Mouse (Mus musculus): Measurements from ENCODE around the gene Tmem253. TPM values are rescaled to one million over a fixed set of nuclear protein-coding genes. Genes with fewer than 3 reads are reported as not detected.
"Not testable (repeated sequence)": the region's sequence is repeated elsewhere in the genome, so short reads cannot be mapped to it uniquely, and the experiment has no call there.

The Tmem253 gene
- polyA plus RNA-seq, 1 experiment = 7.6 TPM

- Histone ChIP-seq H3K4me3 (ENCODE audit: insufficient read depth, low read depth, low read length) (peak overlapping the region; percentile 52; the same call in 1 of the 2 replicates), H3K27ac (replicated peaks; ENCODE audit: low read depth, low read length) (peak overlapping the region; percentile 80), H3K4me1 (ENCODE audit: control insufficient read depth, insufficient read depth, insufficient read length, low read length) (peaks cover 6% of the 10 kb centered on the region; the same call in 1 of the 2 replicates)
Measured at GRCm38 (mm10) chr14:52022244-52022708, 6.8 kb downstream of the Tmem253 start.

GRCm38 (mm10) chr14:52022709-52023459 lies 7.4 kb downstream of the Tmem253 start:
- Histone ChIP-seq H3K4me1 (ENCODE audit: control insufficient read depth, insufficient read depth, insufficient read length, low read length) (peaks cover 6% of the 10 kb centered on the region; the same call in 1 of the 2 replicates), H3K27ac (replicated peaks; ENCODE audit: low read depth, low read length) (peak overlapping the region; percentile 80), H3K4me3 (ENCODE audit: insufficient read depth, low read depth, low read length) (peak overlapping the region; percentile 52)

GRCm38 (mm10) chr14:52024133-52024532 lies 8.7 kb downstream of the Tmem253 start:
- Histone ChIP-seq H3K4me1 (ENCODE audit: control insufficient read depth, insufficient read depth, insufficient read length, low read length) (peaks cover 6% of the 10 kb centered on the region; the same call in 1 of the 2 replicates), H3K27ac (replicated peaks; ENCODE audit: low read depth, low read length) (no peak overlapping the region), H3K4me3 (ENCODE audit: insufficient read depth, low read depth, low read length) (no peak overlapping the region)

DNA sequence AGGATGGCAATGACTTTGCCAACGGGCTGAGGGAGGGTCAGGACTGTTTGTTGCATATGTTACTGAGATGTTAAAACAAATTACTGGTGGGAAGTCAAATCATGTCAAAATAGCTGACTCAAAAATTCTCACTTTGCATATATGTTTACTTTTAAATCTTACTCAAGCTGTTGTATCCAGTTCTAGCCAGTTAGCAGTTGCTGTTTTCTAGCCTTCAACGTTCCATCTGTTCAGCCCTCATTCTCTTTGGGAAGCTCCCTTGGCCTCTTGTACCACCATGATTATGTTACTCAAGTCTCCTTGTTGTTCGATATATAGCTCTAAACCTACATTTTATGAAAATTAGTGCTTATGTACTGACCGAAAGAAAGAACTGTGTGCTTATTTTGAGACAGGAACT lies 10.9 kb downstream of the Tmem253 start:
- H3K4me3 ChIP-seq (ENCODE audit: insufficient read depth, low read depth, low read length) = no peak overlapping the region
- H3K4me1 ChIP-seq (ENCODE audit: control insufficient read depth, insufficient read depth, insufficient read length, low read length) = peaks cover 6% of the 10 kb centered on the region; the same call in 1 of the 2 replicates
- H3K27ac ChIP-seq (replicated peaks; ENCODE audit: low read depth, low read length) = no peak overlapping the region

DNA sequence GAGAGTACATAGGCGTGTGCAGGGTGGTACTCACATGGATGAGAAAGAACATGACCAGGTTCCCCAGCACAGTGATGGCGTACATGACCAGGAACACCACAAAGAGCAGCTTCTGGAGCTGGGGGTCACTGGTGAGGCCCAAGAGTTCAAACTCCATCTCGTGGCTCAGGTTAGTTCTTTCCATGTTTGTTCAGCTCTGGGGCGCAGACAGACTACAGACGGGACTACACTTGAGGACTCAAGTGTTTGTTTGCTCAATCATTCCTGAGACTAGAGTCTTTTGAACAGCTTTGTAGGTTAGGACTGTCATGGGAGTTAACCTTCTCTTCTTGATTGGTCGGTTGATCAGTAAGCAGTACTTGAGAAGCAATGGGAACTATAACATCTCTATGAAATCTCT lies 20.5 kb downstream of the Tmem253 start:
- no peak overlapping the region for H3K27ac ChIP-seq (replicated peaks; ENCODE audit: low read depth, low read length)
- no peaks in the 10 kb centered on the region for H3K4me1 ChIP-seq (ENCODE audit: control insufficient read depth, insufficient read depth, insufficient read length, low read length)
- H3K4me3 ChIP-seq (ENCODE audit: insufficient read depth, low read depth, low read length) = no peak overlapping the region

- no peaks in the 10 kb centered on the region for H3K4me1 ChIP-seq (ENCODE audit: control insufficient read depth, insufficient read depth, insufficient read length, low read length)
- H3K27ac ChIP-seq (replicated peaks; ENCODE audit: low read depth, low read length) = no peak overlapping the region
- H3K4me3 ChIP-seq (ENCODE audit: insufficient read depth, low read depth, low read length) = no peak overlapping the region
Measured at GRCm38 (mm10) chr14:52039332-52039731, 23.9 kb downstream of the Tmem253 start.

DNA sequence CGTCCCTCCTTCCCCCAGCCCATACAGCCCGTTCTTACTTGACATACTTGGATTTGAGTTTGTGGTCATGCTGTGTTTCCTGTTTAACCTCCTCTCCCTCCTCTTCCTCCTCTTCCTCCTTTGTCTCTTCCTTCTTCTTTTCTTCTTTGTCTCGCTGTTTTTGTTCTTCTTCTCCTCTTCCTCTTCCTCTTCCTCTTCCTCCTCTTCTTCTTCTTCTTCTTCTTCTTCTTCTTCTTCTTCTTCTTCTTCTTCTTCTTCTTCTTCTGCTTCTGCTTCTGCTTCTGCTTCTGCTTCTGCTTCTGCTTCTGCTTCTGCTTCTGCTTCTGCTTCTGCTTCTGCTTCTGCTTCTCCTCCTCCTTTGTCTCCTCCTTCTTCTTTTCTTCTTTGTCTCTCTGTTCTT lies 26.9 kb downstream of the Tmem253 start, which contains the start of gene Olfr221:
Gene Olfr221 (minus strand): TSS at position 101 of the 400 bp plus-strand sequence.
- H3K4me1 ChIP-seq (ENCODE audit: control insufficient read depth, insufficient read depth, insufficient read length, low read length); H3K27ac ChIP-seq (replicated peaks; ENCODE audit: low read depth, low read length); H3K4me3 ChIP-seq (ENCODE audit: insufficient read depth, low read depth, low read length): not testable (repeated sequence)

GRCm38 (mm10) chr14:52043446-52043845 lies 28.0 kb downstream of the Tmem253 start:
- no peak overlapping the region for H3K4me3 ChIP-seq (ENCODE audit: insufficient read depth, low read depth, low read length)
- peaks cover 3% of the 10 kb centered on the region; the same call in 1 of the 2 replicates for H3K4me1 ChIP-seq (ENCODE audit: control insufficient read depth, insufficient read depth, insufficient read length, low read length)
- H3K27ac ChIP-seq (replicated peaks; ENCODE audit: low read depth, low read length) = no peak overlapping the region

DNA sequence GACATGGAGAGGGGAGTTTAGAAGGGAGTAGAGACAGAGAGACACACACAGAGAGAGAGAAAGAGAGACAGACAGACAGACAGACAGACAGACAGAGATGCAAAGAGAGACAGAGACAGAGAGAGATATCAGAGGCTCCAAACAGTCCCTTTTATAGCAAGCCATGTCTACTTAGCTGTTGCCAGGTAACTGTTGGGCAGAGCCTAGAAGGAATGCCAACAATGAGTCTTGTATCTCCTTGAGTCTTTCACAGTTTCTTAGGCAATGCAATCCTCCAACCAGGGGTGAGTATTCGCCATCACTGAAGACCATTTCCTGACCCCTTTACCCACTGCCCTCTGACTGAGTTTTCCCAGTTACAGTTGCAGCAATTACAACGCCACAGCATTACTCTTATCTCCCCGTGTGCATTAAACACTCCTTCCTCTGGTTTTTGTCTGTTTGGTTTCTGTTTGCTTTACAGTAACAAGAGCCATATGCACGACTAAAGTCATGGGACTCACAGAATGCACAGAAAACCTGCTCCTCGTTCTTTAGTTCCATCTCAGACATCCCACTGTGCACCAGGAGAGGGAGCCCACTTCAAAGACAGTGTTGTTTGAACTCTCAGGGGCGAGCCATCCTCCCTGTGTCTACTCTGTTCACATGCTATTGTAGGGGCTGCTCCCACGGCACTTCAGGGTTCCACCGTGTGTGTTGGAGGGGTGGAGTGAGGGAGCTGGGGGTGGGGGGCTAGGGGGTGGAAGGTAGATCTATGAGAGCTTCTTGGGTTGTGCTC lies 29.6 kb downstream of the Tmem253 start:
- Histone ChIP-seq H3K4me1 (ENCODE audit: control insufficient read depth, insufficient read depth, insufficient read length, low read length) (peaks cover 3% of the 10 kb centered on the region; the same call in 1 of the 2 replicates), H3K27ac (replicated peaks; ENCODE audit: low read depth, low read length) (no peak overlapping the region), H3K4me3 (ENCODE audit: insufficient read depth, low read depth, low read length) (no peak overlapping the region)

DNA sequence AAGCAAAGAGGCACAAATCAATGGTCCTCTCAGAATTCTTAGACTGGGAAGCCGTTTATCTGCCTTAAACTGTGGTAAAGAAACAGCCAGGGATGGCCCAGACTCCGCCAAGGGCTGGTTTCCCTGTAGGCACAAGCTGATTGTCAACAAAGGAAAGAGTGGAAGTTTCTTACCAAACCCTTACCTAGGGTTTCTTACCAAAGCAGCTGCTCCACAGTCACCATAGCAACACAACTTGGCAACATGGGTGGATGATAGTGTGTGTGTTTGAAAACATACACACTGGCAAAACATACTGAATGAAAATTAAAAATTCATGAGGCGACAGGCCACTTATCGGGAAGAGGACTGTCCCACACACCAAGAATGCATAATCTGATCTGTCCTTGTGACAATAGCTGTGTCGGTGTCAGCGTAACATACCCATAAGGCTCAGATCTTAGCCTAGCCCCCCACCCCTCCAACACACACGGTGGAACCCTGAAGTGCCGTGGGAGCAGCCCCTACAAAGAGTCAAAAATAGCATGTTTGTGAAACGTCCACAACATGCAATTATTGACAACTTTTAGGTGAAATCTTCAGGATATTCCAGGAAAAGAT lies 30.6 kb downstream of the Tmem253 start:
- Histone ChIP-seq H3K4me1 (ENCODE audit: control insufficient read depth, insufficient read depth, insufficient read length, low read length) (peaks cover 3% of the 10 kb centered on the region; the same call in 1 of the 2 replicates), H3K27ac (replicated peaks; ENCODE audit: low read depth, low read length) (no peak overlapping the region), H3K4me3 (ENCODE audit: insufficient read depth, low read depth, low read length) (no peak overlapping the region)

- H3K4me3 ChIP-seq (ENCODE audit: insufficient read depth, low read depth, low read length); H3K4me1 ChIP-seq (ENCODE audit: control insufficient read depth, insufficient read depth, insufficient read length, low read length); H3K27ac ChIP-seq (replicated peaks; ENCODE audit: low read depth, low read length): not testable (repeated sequence)
Measured at GRCm38 (mm10) chr14:52052720-52053119, 37.3 kb downstream of the Tmem253 start.

DNA sequence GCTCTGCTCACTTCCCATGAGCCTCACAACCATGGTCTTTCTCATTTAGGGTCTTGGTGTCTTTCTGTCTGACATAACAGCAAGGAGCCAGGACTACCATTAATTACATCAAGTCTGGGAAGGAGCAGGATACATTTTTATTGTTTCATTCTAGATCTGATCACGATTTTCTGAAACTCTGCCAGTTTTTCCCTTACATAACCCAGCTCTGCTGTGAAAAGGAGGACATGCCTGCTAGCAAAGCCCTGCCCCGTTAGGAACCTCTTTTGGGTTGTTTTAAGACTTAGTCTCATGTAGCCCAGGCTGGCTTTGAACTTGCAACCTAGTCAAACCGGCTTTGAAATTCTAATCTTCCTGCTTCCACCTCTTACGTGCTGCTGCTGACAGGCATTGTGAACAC lies 44.5 kb downstream of the Tmem253 start:
- Histone ChIP-seq H3K4me1 (ENCODE audit: control insufficient read depth, insufficient read depth, insufficient read length, low read length) (0 out of 2 replicates have a peak, but pooled peaks cover 2% of the 10 kb centered on the region), H3K27ac (replicated peaks; ENCODE audit: low read depth, low read length) (no peak overlapping the region)

DNA sequence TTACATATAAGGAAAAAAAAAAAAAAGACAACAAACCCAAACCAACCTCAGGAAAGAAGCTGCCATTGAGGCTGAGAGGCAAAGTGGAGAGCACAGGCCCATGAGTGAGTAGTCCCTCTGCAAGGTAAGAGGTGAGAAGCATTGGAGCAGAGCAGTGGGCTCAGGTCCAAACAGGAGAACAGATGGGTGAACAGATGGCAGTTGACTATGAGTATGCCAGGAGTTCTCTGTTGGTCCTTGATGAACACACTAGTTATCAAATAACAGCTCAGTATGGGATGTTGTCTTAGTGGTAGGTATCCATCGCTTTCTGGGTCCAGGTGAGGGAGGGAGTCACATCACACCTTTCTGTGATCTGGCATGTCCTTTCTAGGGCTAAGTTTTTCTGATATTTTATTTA lies 45.3 kb downstream of the Tmem253 start:
- H3K4me1 ChIP-seq (ENCODE audit: control insufficient read depth, insufficient read depth, insufficient read length, low read length) = 0 out of 2 replicates have a peak, but pooled peaks cover 2% of the 10 kb centered on the region
- H3K4me3 ChIP-seq (ENCODE audit: insufficient read depth, low read depth, low read length) = no peak overlapping the region
- H3K27ac ChIP-seq (replicated peaks; ENCODE audit: low read depth, low read length) = no peak overlapping the region

More for the DNA sequence above, 44.5 kb downstream of the Tmem253 start:
- H3K4me3 ChIP-seq (ENCODE audit: insufficient read depth, low read depth, low read length) = no peak overlapping the region

DNA sequence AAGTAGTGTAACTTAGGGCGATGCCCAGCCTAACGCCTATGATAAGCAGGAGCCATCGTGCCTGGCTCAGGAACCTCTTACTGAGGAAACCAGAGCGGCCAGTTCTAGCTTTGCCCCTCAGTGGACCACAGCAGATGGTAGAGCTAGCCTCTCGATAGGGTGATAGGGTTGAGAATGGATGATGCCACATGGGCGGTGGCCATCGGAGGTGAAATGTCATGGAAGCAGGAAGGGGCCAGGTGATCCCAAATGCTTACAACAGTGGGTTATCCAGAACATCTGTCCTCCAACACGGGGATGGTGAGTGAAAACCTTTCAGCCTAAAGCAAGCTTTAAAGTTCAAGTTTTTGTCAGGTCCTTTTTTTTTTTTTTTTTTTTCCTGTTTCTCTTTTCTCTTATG lies 46.3 kb downstream of the Tmem253 start:
- Histone ChIP-seq H3K4me1 (ENCODE audit: control insufficient read depth, insufficient read depth, insufficient read length, low read length) (0 out of 2 replicates have a peak, but pooled peaks cover 2% of the 10 kb centered on the region), H3K27ac (replicated peaks; ENCODE audit: low read depth, low read length) (no peak overlapping the region), H3K4me3 (ENCODE audit: insufficient read depth, low read depth, low read length) (no peak overlapping the region)

- no peak overlapping the region for H3K27ac ChIP-seq (replicated peaks; ENCODE audit: low read depth, low read length)
- no peak overlapping the region for H3K4me3 ChIP-seq (ENCODE audit: insufficient read depth, low read depth, low read length)
- H3K4me1 ChIP-seq (ENCODE audit: control insufficient read depth, insufficient read depth, insufficient read length, low read length) = no peaks in the 10 kb centered on the region
Measured at GRCm38 (mm10) chr14:52066135-52066534, 50.7 kb downstream of the Tmem253 start.

Data from brown adipose tissue, adult 24 weeks (tissue).